Mouse (Mus musculus): ENCODE results near the gene Gtf2e1. TPM values are rescaled to one million over a fixed set of nuclear protein-coding genes. Genes with fewer than 3 reads are reported as not detected.

Gtf2e1 gene
- total and polyA plus RNA-seq, 2 experiments from 2014 or later = 18.9 to 21.4 TPM

- no peak for ATAC-seq
Measured at GRCm38 (mm10) chr16:37526688-37527223, 12.8 kb downstream of the Gtf2e1 start.

GRCm38 (mm10) chr16:37525121-37525520, 14.5 kb downstream of the Gtf2e1 start:
- no peaks in the 10 kb centered on the region for H3K27me3 ChIP-seq (ENCODE audit: insufficient read depth, low read length)
- no peak overlapping the region for H3K9ac ChIP-seq (replicated peaks; ENCODE audit: low read length)
- no peaks in the 10 kb centered on the region for H3K4me1 ChIP-seq (ENCODE audit: insufficient read depth, low read length)
- no peak overlapping the region for H3K27ac ChIP-seq
- 95% methylated on average over 2 of the region's 2 CpGs for WGBS
- DNase-seq (ENCODE audit: low spot score) = no peak
- no peak overlapping the region for H3K4me3 ChIP-seq (ENCODE audit: low read length)
- no peak for ATAC-seq
- TF ChIP-seq CTCF (IDR thresholded peaks at IDR 0.05; ENCODE audit: low read depth) = no peak
- H3K4me2 ChIP-seq (ENCODE audit: low read depth, low read length) = no peak overlapping the region
- H3K9me3 ChIP-seq (ENCODE audit: low read length) = no peaks in the 10 kb centered on the region
- peaks cover 3% of the 10 kb centered on the region; the same call in 1 of the 2 replicates for H3K36me3 ChIP-seq (ENCODE audit: insufficient read depth, low read length)

More at GRCm38 (mm10) chr16:37526688-37527223, 12.8 kb downstream of the Gtf2e1 start:
- Histone ChIP-seq H3K4me2 (ENCODE audit: low read depth, low read length) (no peak overlapping the region), H3K9ac (replicated peaks; ENCODE audit: low read length) (no peak overlapping the region), H3K9me3 (ENCODE audit: low read length) (no peaks in the 10 kb centered on the region), H3K27me3 (ENCODE audit: insufficient read depth, low read length) (no peaks in the 10 kb centered on the region), H3K27ac (no peak overlapping the region), H3K36me3 (ENCODE audit: insufficient read depth, low read length) (0 out of 2 replicates have a peak, but pooled peaks cover 3% of the 10 kb centered on the region), H3K4me3 (ENCODE audit: low read length) (no peak overlapping the region), H3K4me1 (ENCODE audit: insufficient read depth, low read length) (no peaks in the 10 kb centered on the region)
- TF ChIP-seq CTCF (IDR thresholded peaks at IDR 0.05; ENCODE audit: low read depth) = no peak
- WGBS = 91% methylated on average over 3 of the region's 3 CpGs
- no peak for DNase-seq (ENCODE audit: low spot score)

- Histone ChIP-seq H3K4me1 (ENCODE audit: insufficient read depth, low read length) (no peaks in the 10 kb centered on the region), H3K4me2 (ENCODE audit: low read depth, low read length) (no peak overlapping the region), H3K27me3 (ENCODE audit: insufficient read depth, low read length) (no peaks in the 10 kb centered on the region), H3K36me3 (ENCODE audit: insufficient read depth, low read length) (peaks cover 7% of the 10 kb centered on the region; the same call in 1 of the 2 replicates), H3K9ac (replicated peaks; ENCODE audit: low read length) (no peak overlapping the region), H3K27ac (no peak overlapping the region), H3K4me3 (ENCODE audit: low read length) (no peak overlapping the region), H3K9me3 (ENCODE audit: low read length) (no peaks in the 10 kb centered on the region)
- ATAC-seq (no peak), DNase-seq (ENCODE audit: low spot score) (no peak)
- TF ChIP-seq CTCF (IDR thresholded peaks at IDR 0.05; ENCODE audit: low read depth) = no peak
- WGBS = 93% methylated on average over 7 of the region's 7 CpGs
Measured at GRCm38 (mm10) chr16:37522100-37522697, 17.4 kb downstream of the Gtf2e1 start.

GRCm38 (mm10) chr16:37520190-37521040, 19.2 kb downstream of the Gtf2e1 start:
- Histone ChIP-seq H3K36me3 (ENCODE audit: insufficient read depth, low read length) (peaks cover 10% of the 10 kb centered on the region; the same call in 1 of the 2 replicates), H3K4me3 (ENCODE audit: low read length) (no peak overlapping the region), H3K4me1 (ENCODE audit: insufficient read depth, low read length) (no peaks in the 10 kb centered on the region), H3K9ac (replicated peaks; ENCODE audit: low read length) (no peak overlapping the region), H3K27me3 (ENCODE audit: insufficient read depth, low read length) (no peaks in the 10 kb centered on the region), H3K9me3 (ENCODE audit: low read length) (no peaks in the 10 kb centered on the region), H3K27ac (no peak overlapping the region), H3K4me2 (ENCODE audit: low read depth, low read length) (no peak overlapping the region)
- WGBS = 98% methylated on average over 2 of the region's 2 CpGs
- DNase-seq (ENCODE audit: low spot score) = no peak
- no peak for ATAC-seq
- no peak for TF ChIP-seq CTCF (IDR thresholded peaks at IDR 0.05; ENCODE audit: low read depth)

- Histone ChIP-seq H3K4me3 (ENCODE audit: low read length) (no peak overlapping the region), H3K36me3 (ENCODE audit: insufficient read depth, low read length) (peaks cover 10% of the 10 kb centered on the region; the same call in 1 of the 2 replicates), H3K9ac (replicated peaks; ENCODE audit: low read length) (no peak overlapping the region), H3K4me1 (ENCODE audit: insufficient read depth, low read length) (no peaks in the 10 kb centered on the region), H3K27ac (no peak overlapping the region), H3K9me3 (ENCODE audit: low read length) (no peaks in the 10 kb centered on the region), H3K4me2 (ENCODE audit: low read depth, low read length) (no peak overlapping the region), H3K27me3 (ENCODE audit: insufficient read depth, low read length) (no peaks in the 10 kb centered on the region)
- no peak for TF ChIP-seq CTCF (IDR thresholded peaks at IDR 0.05; ENCODE audit: low read depth)
- 100% methylated on average over 1 of the region's 1 CpGs for WGBS
- ATAC-seq (no peak), DNase-seq (ENCODE audit: low spot score) (no peak)
Measured at GRCm38 (mm10) chr16:37519721-37520120, 19.9 kb downstream of the Gtf2e1 start.

GRCm38 (mm10) chr16:37518662-37519061, 20.9 kb downstream of the Gtf2e1 start:
- DNase-seq (ENCODE audit: low spot score) (no peak), ATAC-seq (no peak)
- Histone ChIP-seq H3K9ac (replicated peaks; ENCODE audit: low read length) (no peak overlapping the region), H3K4me2 (ENCODE audit: low read depth, low read length) (no peak overlapping the region), H3K27me3 (ENCODE audit: insufficient read depth, low read length) (no peaks in the 10 kb centered on the region), H3K4me1 (ENCODE audit: insufficient read depth, low read length) (no peaks in the 10 kb centered on the region), H3K9me3 (ENCODE audit: low read length) (no peaks in the 10 kb centered on the region), H3K27ac (no peak overlapping the region), H3K4me3 (ENCODE audit: low read length) (no peak overlapping the region), H3K36me3 (ENCODE audit: insufficient read depth, low read length) (peaks cover 7% of the 10 kb centered on the region; the same call in 1 of the 2 replicates)
- TF ChIP-seq CTCF (IDR thresholded peaks at IDR 0.05; ENCODE audit: low read depth) = no peak
- 85% methylated on average over 2 of the region's 2 CpGs for WGBS
